Mouse (Mus musculus) CH12.LX (cell line): ENCODE measurements around the gene Kifc5b. TPM values are rescaled to one million over a fixed set of nuclear protein-coding genes. Genes with fewer than 3 reads are reported as not detected.

Experiments
- DNase-seq: peaks from one replicate; pipeline ENCODE4 v3.0.0-alpha.2; 2013; ENCODE audit errors: extremely low read depth
- H3K27ac ChIP-seq: 2 replicates; pipeline ENCODE4 v1.5.1; 2012; ENCODE audit warnings: low read depth, mild to moderate bottlenecking, control low read depth, moderate library complexity; ENCODE audit not compliant: insufficient read depth
- H3K27me3 ChIP-seq: replicated peaks from 2 replicates; pipeline ENCODE3; 2012; ENCODE audit warnings: inconsistent platforms
- H3K36me3 ChIP-seq, 2 experiments: replicated peaks in 1 of 2; 2 replicates each; pipeline versions ENCODE3 to v1.6.1; 2012; ENCODE audit warnings: inconsistent platforms in 1 of 2, low read length in 1 of 2, mild to moderate bottlenecking in 1 of 2, mixed read lengths in 1 of 2, moderate library complexity in 1 of 2; ENCODE audit not compliant: control insufficient read depth in 1 of 2, insufficient read depth in 1 of 2
- H3K4me1 ChIP-seq, 2 experiments: 2 replicates each; pipeline ENCODE4 v1.6.1; 2012; ENCODE audit warnings: inconsistent platforms in 1 of 2, moderate library complexity in 1 of 2; ENCODE audit not compliant: insufficient read depth in 2 of 2, control insufficient read depth in 1 of 2
- H3K4me2 ChIP-seq: 2 replicates; pipeline ENCODE4 v1.6.1; 2012; ENCODE audit warnings: low read depth, mild to moderate bottlenecking, control low read depth; ENCODE audit not compliant: poor library complexity, insufficient read depth, severe bottlenecking
- H3K4me3 ChIP-seq, 3 experiments: fragments of 150-350 bp in 1 of 3; sonication (generic) in 1 of 3; replicated peaks in 1 of 3; 2 replicates each; pipeline versions ENCODE3 to v1.5.1; 2011 to 2012; ENCODE audit warnings: low read depth in 2 of 3, low read length in 2 of 3, mild to moderate bottlenecking in 2 of 3, moderate library complexity in 2 of 3, control low read depth in 1 of 3, improper control_type of control experiment in 1 of 3, inconsistent platforms in 1 of 3, mixed read lengths in 1 of 3; ENCODE audit not compliant: poor library complexity in 1 of 3
- H3K79me2 ChIP-seq: replicated peaks from 2 replicates; pipeline ENCODE4 v1.6.1; 2012; ENCODE audit warnings: mild to moderate bottlenecking, moderate library complexity; ENCODE audit not compliant: control insufficient read depth, poor library complexity, insufficient read depth, severe bottlenecking; ENCODE audit errors: extremely low read depth
- H3K9ac ChIP-seq: 2 replicates; pipeline ENCODE4 v1.6.1; 2012; ENCODE audit warnings: low read depth, mild to moderate bottlenecking, control low read depth, moderate library complexity; ENCODE audit not compliant: insufficient read depth
- H3K9me3 ChIP-seq: replicated peaks from 2 replicates; pipeline ENCODE3; 2012; ENCODE audit warnings: low read length, inconsistent platforms, mixed read lengths
- CHD1 ChIP-seq: IDR thresholded peaks from 2 replicates; pipeline ENCODE4 v1.6.1; 2012; ENCODE audit warnings: low read depth, low read length, improper control_type of control experiment, inconsistent platforms
- CTCF ChIP-seq, 2 experiments: IDR thresholded peaks in 1 of 2; conservative IDR thresholded peaks in 1 of 2; 2 replicates each; pipeline ENCODE4 v1.5.1; 2011 to 2012; ENCODE audit warnings: low read depth in 2 of 2, low read length in 2 of 2, improper control_type of control experiment in 1 of 2, inconsistent platforms in 1 of 2, mild to moderate bottlenecking in 1 of 2, moderate library complexity in 1 of 2
- E2F4 ChIP-seq: IDR thresholded peaks from 2 replicates; pipeline ENCODE4 v1.6.1; 2011; ENCODE audit warnings: low read depth, low read length, improper control_type of control experiment; ENCODE audit not compliant: insufficient replicate concordance
- ELF1 ChIP-seq: IDR thresholded peaks from 2 replicates; pipeline ENCODE4 v1.6.1; 2014; ENCODE audit warnings: low read depth, mild to moderate bottlenecking, inconsistent platforms, low read length, improper control_type of control experiment
- ETS1 ChIP-seq: conservative IDR thresholded peaks from 2 replicates; pipeline ENCODE4 v1.6.1; 2012; ENCODE audit warnings: low read depth, mild to moderate bottlenecking, inconsistent platforms, low read length, improper control_type of control experiment, moderate library complexity
- JUN ChIP-seq: IDR thresholded peaks from 2 replicates; pipeline ENCODE4 v1.6.1; 2011; ENCODE audit warnings: low read depth, mild to moderate bottlenecking, low read length, improper control_type of control experiment, moderate library complexity; ENCODE audit not compliant: insufficient read depth
- JUND ChIP-seq: conservative IDR thresholded peaks from 2 replicates; pipeline ENCODE4 v1.6.1; 2011; ENCODE audit warnings: low read depth, low read length, improper control_type of control experiment
- MAX ChIP-seq: IDR thresholded peaks from 2 replicates; pipeline ENCODE4 v1.6.1; 2011; ENCODE audit warnings: low read length, improper control_type of control experiment
- MXI1 ChIP-seq: IDR thresholded peaks from 2 replicates; pipeline ENCODE4 v1.6.1; 2011; ENCODE audit warnings: mild to moderate bottlenecking, low read depth, low read length, improper control_type of control experiment
- NRF1 ChIP-seq: IDR thresholded peaks from 2 replicates; pipeline ENCODE4 v1.6.1; 2014; ENCODE audit warnings: low read depth, mild to moderate bottlenecking, inconsistent platforms, low read length, improper control_type of control experiment, moderate library complexity
- PAX5 ChIP-seq: IDR thresholded peaks from 2 replicates; pipeline ENCODE4 v1.6.1; 2012; ENCODE audit warnings: low read length, inconsistent platforms, mixed read lengths
- POLR2A ChIP-seq: IDR thresholded peaks from 2 replicates; pipeline ENCODE4 v1.6.1; 2011; ENCODE audit warnings: low read depth, mild to moderate bottlenecking, improper control_type of control experiment, low read length
- POLR2AphosphoS2 ChIP-seq: IDR thresholded peaks from 2 replicates; pipeline ENCODE4 v1.6.1; 2011; ENCODE audit warnings: low read depth, low read length, improper control_type of control experiment
- RAD21 ChIP-seq: IDR thresholded peaks from 2 replicates; pipeline ENCODE4 v1.6.1; 2011; ENCODE audit warnings: low read depth, mild to moderate bottlenecking, low read length, improper control_type of control experiment, moderate library complexity
- RCOR1 ChIP-seq: conservative IDR thresholded peaks from 2 replicates; pipeline ENCODE4 v1.6.1; 2012; ENCODE audit warnings: low read depth, mild to moderate bottlenecking, inconsistent platforms, low read length, improper control_type of control experiment
- SIN3A ChIP-seq: IDR thresholded peaks from 2 replicates; pipeline ENCODE4 v1.6.1; 2012; ENCODE audit warnings: low read length, improper control_type of control experiment, inconsistent platforms
- SMC3 ChIP-seq: IDR thresholded peaks from 2 replicates; pipeline ENCODE4 v1.6.1; 2011; ENCODE audit warnings: low read depth, low read length, improper control_type of control experiment
- TBP ChIP-seq: conservative IDR thresholded peaks from 2 replicates; pipeline ENCODE4 v1.6.1; 2011; ENCODE audit warnings: low read depth, low read length, improper control_type of control experiment
- USF2 ChIP-seq: conservative IDR thresholded peaks from 2 replicates; pipeline ENCODE4 v1.6.1; 2011; ENCODE audit warnings: low read depth, low read length, improper control_type of control experiment
- ZC3H11A ChIP-seq: IDR thresholded peaks from 2 replicates; pipeline ENCODE4 v1.6.1; 2012; ENCODE audit warnings: low read depth, mild to moderate bottlenecking, inconsistent platforms, low read length, improper control_type of control experiment
- ZMIZ1 ChIP-seq: IDR thresholded peaks from 2 replicates; pipeline ENCODE4 v1.6.1; 2012; ENCODE audit warnings: low read depth, mild to moderate bottlenecking, inconsistent platforms, low read length, improper control_type of control experiment
- dilution Hi-C: fragments of 300-500 bp; cut with MboI; formaldehyde crosslinking; loops from 2 replicates; pipeline ENCODE4 v1.14.3; 2020; ENCODE audit warnings: low sequenced_read_pairs; ENCODE audit not compliant: extremely low pct_unique_long_range_greater_than_20kb, extremely low pct_ligation_motif_present
- in situ Hi-C: fragments of 300-500 bp; cut with MboI; formaldehyde crosslinking; loops from 3 replicates; pipeline ENCODE4 v1.14.3; 2019; ENCODE audit warnings: low sequenced_read_pairs, low pct_ligation_motif_present, low pct_unique_long_range_greater_than_20kb, mixed read lengths
- polyA plus RNA-seq: library from polyadenylated mRNA; unstranded; fragments of >175 nt; gene quantifications from 2 replicates; pipeline ENCODE4 v1.2.1, GENCODE M21; 2012; ENCODE audit warnings: low read depth; ENCODE audit not compliant: insufficient read length
- total RNA-seq, 2 experiments: library from RNA; depleted of rRNA; stranded (reverse); fragments of 300-350 nt in 1 of 2; fragments of >200 nt in 1 of 2; gene quantifications; 2 replicates each; pipeline ENCODE4 v1.2.3; 2012 to 2014

Gene Kifc5b
- total and polyA plus RNA-seq, 3 experiments: 12.1 to 26.9 (median 22.2) TPM

- H3K9me3 ChIP-seq: no peaks in the 10 kb centered on the region
- no peak overlapping the region for H3K27ac ChIP-seq
- H3K9ac ChIP-seq: no peak overlapping the region
- H3K4me2 ChIP-seq: no peak overlapping the region
- no peaks in the 10 kb centered on the region for H3K79me2 ChIP-seq
- no peak for DNase-seq
- no peak overlapping the region for H3K4me3 ChIP-seq
- dilution Hi-C loops: no loop called here
- TF ChIP-seq USF2: no peak
- peaks cover 0 to 4% of the 10 kb centered on the region in 2 experiments for H3K36me3 ChIP-seq
- no peaks in the 10 kb centered on the region for H3K27me3 ChIP-seq
- peaks cover 12 to 28% of the 10 kb centered on the region in 2 experiments for H3K4me1 ChIP-seq
- in situ Hi-C loops: no loop called here
Measured at GRCm38 (mm10) chr17:26868756-26869155, 48.1 kb upstream of the Kifc5b start.

DNA sequence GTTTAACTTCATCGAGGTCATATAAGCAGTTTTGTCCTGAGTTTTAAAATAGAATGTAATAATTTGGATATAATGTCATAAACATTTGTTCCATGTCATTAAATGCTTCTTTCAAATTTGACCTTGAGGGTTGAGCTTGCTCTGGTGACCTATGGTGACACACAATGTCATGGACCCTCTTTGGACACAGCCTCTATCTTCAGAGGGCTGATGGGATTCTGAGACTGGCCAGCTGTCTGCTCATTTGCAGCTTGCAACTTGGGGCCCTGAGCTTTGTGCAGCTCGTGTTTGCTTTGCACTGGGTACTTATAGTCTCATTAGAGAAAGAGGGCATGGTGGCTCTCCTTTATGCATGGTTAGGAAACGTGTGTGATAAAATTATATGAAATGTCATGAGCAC lies 44.0 kb upstream of the Kifc5b start:
- Histone ChIP-seq H3K9ac (no peak overlapping the region), H3K4me1 (peaks cover 5 to 8% of the 10 kb centered on the region in 2 experiments; a peak in 3 of 4 replicates), H3K27me3 (no peaks in the 10 kb centered on the region), H3K4me3 (no peak overlapping the region), H3K27ac (no peak overlapping the region), H3K4me2 (no peak overlapping the region), H3K79me2 (no peaks in the 10 kb centered on the region), H3K9me3 (no peaks in the 10 kb centered on the region), H3K36me3 (peaks cover 0 to 27% of the 10 kb centered on the region in 2 experiments)
- dilution Hi-C loops: no loop called here
- no peak for DNase-seq
- TF ChIP-seq JUN (no peak), MXI1 (no peak), NRF1 (no peak), SIN3A (no peak), RCOR1 (no peak), E2F4 (no peak), POLR2A (no peak)
- in situ Hi-C loops: no loop called here

- Histone ChIP-seq H3K4me2 (no peak overlapping the region), H3K36me3 (peaks cover under 1 to 32% of the 10 kb centered on the region in 2 experiments), H3K4me3 (no peak overlapping the region)
- TF ChIP-seq ELF1: no peak
- no peak for TF ChIP-seq ZC3H11A
- TF ChIP-seq POLR2AphosphoS2: no peak
- no peak for TF ChIP-seq POLR2A
- TF ChIP-seq ZMIZ1: no peak
- TF ChIP-seq RAD21: no peak
- no peak for TF ChIP-seq CTCF (conservative IDR thresholded peaks at IDR 0.05 in 1 of 2, IDR thresholded peaks at IDR 0.05 in 1 of 2; ENCODE audit: low read depth in 2 of 2, low read length in 2 of 2)
- TF ChIP-seq CHD1: no peak
- TF ChIP-seq ETS1: no peak
- TF ChIP-seq MAX: no peak
- no peak for TF ChIP-seq PAX5
- no peak for TF ChIP-seq SMC3
- no peak for TF ChIP-seq TBP
- no peak for TF ChIP-seq JUND
- no peak for TF ChIP-seq JUN
- TF ChIP-seq, all 38 proteins: peak for 0
- Histone ChIP-seq H3K79me2 (no peaks in the 10 kb centered on the region), H3K27ac (no peak overlapping the region), H3K9me3 (no peaks in the 10 kb centered on the region), H3K27me3 (no peaks in the 10 kb centered on the region), H3K9ac (no peak overlapping the region), H3K4me1 (peaks cover 5 to 8% of the 10 kb centered on the region in 2 experiments; a peak in 3 of 4 replicates)
- dilution Hi-C loops (no loop called here), in situ Hi-C loops (no loop called here)
- no peak for DNase-seq
Measured at GRCm38 (mm10) chr17:26873502-26873901, 43.4 kb upstream of the Kifc5b start.
